Comparison of ENCODE assay signal across 17 mouse cellular contexts in genomic region chr5:141034301-141034700, GRCm38 (mm10). TPM values are rescaled to one million over a fixed set of nuclear protein-coding genes. Genes with fewer than 3 reads are reported as not detected.
"Had no signal": no experiment of that assay in that cellular context is flagged by ENCODE, and none has a peak within 500 bp of the region (broad histone marks: within the 10 kb centered on the region; RNA-seq: fewer than 3 reads in every experiment).

No protein-coding gene starts in this region.

- H3K4me3 ChIP-seq: midbrain, embryonic 10.5 days; midbrain, embryonic 12.5 days; myocyte; neural tube, embryonic 13.5 days; neural tube, embryonic 15.5 days had no signal

- H3K9me3 ChIP-seq: midbrain, embryonic 10.5 days; midbrain, embryonic 12.5 days; neural tube, embryonic 13.5 days; neural tube, embryonic 15.5 days had no signal

- H3K27me3 ChIP-seq: midbrain, embryonic 12.5 days; neural tube, embryonic 13.5 days; neural tube, embryonic 15.5 days had no signal

- DNase-seq: lung, adult 18-20 months; lung, embryonic 14.5 days; lung, postnatal 10 days; lung, postnatal 4 days; midbrain, embryonic 14.5 days; right cerebral cortex, postnatal 25 days; right cerebral cortex, postnatal 4 days; spleen, adult 18-20 months; thymus, adult 18-20 months; thymus, postnatal 14 days; thymus, postnatal 36 days had no signal

- H3K4me1 ChIP-seq: midbrain, embryonic 10.5 days had no signal

- ATAC-seq: midbrain, embryonic 16.5 days had no signal

- H3K27ac ChIP-seq: midbrain, embryonic 10.5 days; midbrain, embryonic 12.5 days; neural tube, embryonic 13.5 days; neural tube, embryonic 15.5 days had no signal

- H3K36me3 ChIP-seq: midbrain, embryonic 10.5 days; midbrain, embryonic 12.5 days; neural tube, embryonic 13.5 days; neural tube, embryonic 15.5 days had no signal

- H3K9ac ChIP-seq: lung, embryonic 14.5 days; midbrain, embryonic 12.5 days; neural tube, embryonic 13.5 days; neural tube, embryonic 15.5 days had no signal

- H3K4me2 ChIP-seq: lung, embryonic 14.5 days; midbrain, embryonic 12.5 days; neural tube, embryonic 13.5 days; neural tube, embryonic 15.5 days had no signal

RNA-seq across cellular contexts. Expression of gene Card11, which starts 33.9 kb away (rescaled TPM):
- polyA plus RNA-seq: midbrain, embryonic 16.5 days had no signal
